Mouse (Mus musculus) liver, embryonic 16.5 days (tissue): ENCODE measurements around the gene Col6a2. TPM values are rescaled to one million over a fixed set of nuclear protein-coding genes. Genes with fewer than 3 reads are reported as not detected.
A peak's percentile ranks its signal among the peaks of the same experiment; 100 is the strongest.

ENCODE experiments used
- ATAC-seq: fragments of 200-750 bp; cut with Nextera tagmentation; 2 replicates; pipeline ENCODE4 v1.8.0; 2017; ENCODE audit warnings: low read depth, mild to moderate bottlenecking, moderate number of reproducible peaks, moderate library complexity
- H3K27ac ChIP-seq: fragments of 300-500 bp; sonication (generic); 2 replicates; pipeline ENCODE4 v1.5.1; 2014; ENCODE audit warnings: mild to moderate bottlenecking, low read length
- H3K27me3 ChIP-seq: fragments of 300-500 bp; sonication (generic); 2 replicates; pipeline ENCODE4 v1.6.1; 2014; ENCODE audit warnings: low read depth, low read length, mixed read lengths; ENCODE audit not compliant: control insufficient read depth, insufficient read depth
- H3K36me3 ChIP-seq: fragments of 300-500 bp; sonication (generic); 2 replicates; pipeline ENCODE4 v1.6.1; 2014; ENCODE audit warnings: mild to moderate bottlenecking; ENCODE audit not compliant: control insufficient read depth, insufficient read depth
- H3K4me1 ChIP-seq: fragments of 300-500 bp; sonication (generic); 2 replicates; pipeline ENCODE4 v1.6.1; 2014; ENCODE audit warnings: low read depth, low read length, mixed read lengths; ENCODE audit not compliant: control insufficient read depth
- H3K4me2 ChIP-seq: fragments of 300-500 bp; sonication (generic); 2 replicates; pipeline ENCODE4 v1.6.1; 2014; ENCODE audit warnings: low read depth, low read length, mixed read lengths
- H3K4me3 ChIP-seq: fragments of 300-500 bp; sonication (generic); 2 replicates; pipeline ENCODE4 v1.5.1; 2014; ENCODE audit warnings: low read depth, mild to moderate bottlenecking, low read length
- H3K9ac ChIP-seq: fragments of 300-500 bp; sonication (generic); 2 replicates; pipeline ENCODE4 v1.6.1; 2014; ENCODE audit warnings: low read depth, low read length
- H3K9me3 ChIP-seq: fragments of 300-500 bp; sonication (generic); replicated peaks from 2 replicates; pipeline ENCODE4 v1.6.1; 2016; ENCODE audit warnings: low read length; ENCODE audit not compliant: control insufficient read depth
- WGBS: fragments of 180-500 bp; shearing (Covaris S2); extraction: QIAGEN DNeasy Blood & Tissue Kit; methylation state at CpG from one replicate; pipeline ENCODE4 v1.1.7; 2014; ENCODE audit not compliant: insufficient replicate concordance; 5-methylcytosine and 5-hydroxymethylcytosine counted together
- polyA plus RNA-seq: library from polyadenylated mRNA; unstranded; fragments of >200 nt; fragmentation: Nextera tagmentation; extraction: Ambion mirVana; gene quantifications from 2 replicates; pipeline ENCODE4 v1.2.1, GENCODE M21; 2015

The Col6a2 gene
- 7.0 and 10.9 TPM in 2 replicates for polyA plus RNA-seq

- Histone ChIP-seq H3K4me1 (no peaks in the 10 kb centered on the region; the same call in 1 of the 2 replicates), H3K36me3 (no peaks in the 10 kb centered on the region), H3K27ac (no peak within 1 kb of the TSS), H3K9ac (peak within 1 kb of the TSS; percentile 20; the same call in 1 of the 2 replicates), H3K9me3 (no peaks in the 10 kb centered on the region), H3K27me3 (no peaks in the 10 kb centered on the region), H3K4me3 (peak within 1 kb of the TSS; percentile 23; the same call in 1 of the 2 replicates), H3K4me2 (peak within 1 kb of the TSS; percentile 41)
- peak; percentile 35; the same call in 1 of the 2 replicates for ATAC-seq
- WGBS: 4% methylated on average over 30 of the region's 31 CpGs
Measured at GRCm38 (mm10) chr10:76622928-76623680, at the start of gene Col6a2. Col6a2 (minus strand) TSS chr10:76623630.

GRCm38 (mm10) chr10:76671939-76672338, 48.5 kb upstream of the Col6a2 start:
- Histone ChIP-seq H3K4me2 (no peak overlapping the region), H3K36me3 (no peaks in the 10 kb centered on the region), H3K27ac (no peak overlapping the region), H3K4me1 (no peaks in the 10 kb centered on the region), H3K9ac (no peak overlapping the region), H3K27me3 (no peaks in the 10 kb centered on the region), H3K4me3 (no peak overlapping the region), H3K9me3 (no peaks in the 10 kb centered on the region)
- WGBS: 78% methylated on average over 9 of the region's 9 CpGs
- ATAC-seq: no peak

GRCm38 (mm10) chr10:76668947-76669284, 45.5 kb upstream of the Col6a2 start:
- Histone ChIP-seq H3K27me3 (no peaks in the 10 kb centered on the region), H3K9me3 (no peaks in the 10 kb centered on the region), H3K4me3 (no peak overlapping the region), H3K4me1 (no peaks in the 10 kb centered on the region), H3K4me2 (no peak overlapping the region), H3K9ac (no peak overlapping the region), H3K27ac (no peak overlapping the region), H3K36me3 (no peaks in the 10 kb centered on the region)
- ATAC-seq: no peak
- 32% methylated on average over 7 of the region's 7 CpGs for WGBS

GRCm38 (mm10) chr10:76668261-76668946, 45.0 kb upstream of the Col6a2 start:
- H3K27me3 ChIP-seq: no peaks in the 10 kb centered on the region
- H3K9ac ChIP-seq: no peak overlapping the region
- no peaks in the 10 kb centered on the region for H3K36me3 ChIP-seq
- WGBS: 72% methylated on average over 4 of the region's 4 CpGs
- H3K4me2 ChIP-seq: no peak overlapping the region
- no peak for ATAC-seq
- no peaks in the 10 kb centered on the region for H3K4me1 ChIP-seq
- no peak overlapping the region for H3K4me3 ChIP-seq
- H3K9me3 ChIP-seq: no peaks in the 10 kb centered on the region
- no peak overlapping the region for H3K27ac ChIP-seq

- Histone ChIP-seq H3K27ac (no peak overlapping the region), H3K4me3 (no peak overlapping the region), H3K36me3 (no peaks in the 10 kb centered on the region), H3K4me1 (no peaks in the 10 kb centered on the region), H3K9ac (no peak overlapping the region), H3K4me2 (no peak overlapping the region), H3K9me3 (no peaks in the 10 kb centered on the region), H3K27me3 (no peaks in the 10 kb centered on the region)
- ATAC-seq: no peak
- WGBS: 56% methylated on average over 1 of the region's 1 CpGs
Measured at GRCm38 (mm10) chr10:76667197-76667805, 43.9 kb upstream of the Col6a2 start.

GRCm38 (mm10) chr10:76665551-76665950, 42.1 kb upstream of the Col6a2 start:
- H3K36me3 ChIP-seq: no peaks in the 10 kb centered on the region
- no peaks in the 10 kb centered on the region for H3K9me3 ChIP-seq
- H3K27me3 ChIP-seq: no peaks in the 10 kb centered on the region
- no peaks in the 10 kb centered on the region for H3K4me1 ChIP-seq
- H3K9ac ChIP-seq: no peak overlapping the region
- no peak overlapping the region for H3K4me2 ChIP-seq
- H3K4me3 ChIP-seq: no peak overlapping the region
- H3K27ac ChIP-seq: no peak overlapping the region
- ATAC-seq: no peak
- 80% methylated on average over 11 of the region's 11 CpGs for WGBS

- H3K4me3 ChIP-seq: no peak overlapping the region
Measured at GRCm38 (mm10) chr10:76664156-76665115, 41.0 kb upstream of the Col6a2 start.

More at GRCm38 (mm10) chr10:76664156-76665115, 41.0 kb upstream of the Col6a2 start:
- ATAC-seq: no peak
- WGBS: 68% methylated on average over 20 of the region's 20 CpGs
- Histone ChIP-seq H3K27ac (no peak overlapping the region), H3K36me3 (no peaks in the 10 kb centered on the region), H3K4me1 (no peaks in the 10 kb centered on the region), H3K4me2 (no peak overlapping the region), H3K9ac (no peak overlapping the region), H3K9me3 (no peaks in the 10 kb centered on the region), H3K27me3 (no peaks in the 10 kb centered on the region)
